Mouse (Mus musculus): ENCODE data around the gene Mosmo. TPM values are rescaled to one million over a fixed set of nuclear protein-coding genes. Genes with fewer than 3 reads are reported as not detected.

The Mosmo gene
- total RNA-seq, 4 experiments from 2014 or later: 24.7 to 37.7 (median 32.3) TPM

DNA sequence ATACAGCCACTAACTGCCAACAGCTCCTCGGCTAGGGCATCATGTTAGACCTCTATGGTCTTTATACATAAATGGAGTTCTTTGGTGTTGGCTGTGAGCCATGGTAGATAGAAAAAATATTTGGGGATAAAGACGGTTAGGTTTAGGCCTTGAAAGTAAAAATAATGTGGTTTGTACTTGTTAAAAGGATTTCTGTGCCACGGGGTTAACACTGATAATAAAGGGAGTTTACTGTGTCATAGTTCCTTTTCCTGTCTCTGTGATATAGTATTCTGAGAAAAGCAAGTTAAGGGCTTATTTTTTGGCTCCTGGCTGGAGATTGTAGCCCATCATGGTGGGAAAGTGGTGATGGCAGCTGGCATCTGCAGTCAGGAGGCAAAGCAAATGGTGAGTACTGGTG is 26.5 kb downstream of the Mosmo start:
- no peak for DNase-seq (ENCODE audit: low spot score)

DNA sequence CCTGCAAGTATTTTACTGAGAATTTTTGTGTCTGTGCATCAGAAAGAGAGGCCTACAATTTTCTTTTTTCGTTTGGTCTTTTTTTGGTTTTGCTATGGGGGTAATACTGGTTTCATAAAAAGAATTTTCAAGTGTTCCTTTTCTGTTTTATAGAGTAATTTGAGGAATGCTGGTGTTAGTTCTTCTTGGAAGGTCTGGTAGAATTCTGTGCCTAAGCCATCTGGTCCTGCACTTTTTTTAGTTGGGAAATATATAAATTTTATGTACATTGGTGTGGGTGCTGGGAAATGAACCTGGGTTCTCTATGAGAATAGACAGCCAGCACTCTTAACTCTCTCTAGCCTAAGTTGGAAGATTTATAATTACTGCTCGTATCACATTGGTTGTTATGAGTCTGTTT is 34.7 kb downstream of the Mosmo start:
- DNase-seq (ENCODE audit: low spot score): no peak

DNA sequence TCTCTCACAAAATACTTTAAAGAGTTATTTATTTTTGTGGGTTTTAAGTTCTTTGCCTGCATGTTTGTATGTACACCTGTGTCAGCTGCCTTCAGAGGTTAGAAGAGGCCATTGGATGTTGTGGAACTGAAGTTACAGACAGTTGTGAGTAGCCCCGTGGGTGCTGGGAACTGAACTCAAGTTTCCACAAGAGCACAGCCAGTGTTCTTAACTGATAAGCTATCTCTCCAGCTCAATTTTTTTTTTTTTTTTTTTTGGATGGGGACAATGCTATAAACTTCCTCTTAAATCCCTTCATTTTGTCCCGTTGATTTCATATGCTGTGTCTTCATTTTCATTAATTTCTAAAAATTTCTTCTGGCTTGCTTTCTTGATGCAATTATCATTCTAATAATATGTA is 35.8 kb downstream of the Mosmo start:
- no peak for DNase-seq (ENCODE audit: low spot score)

DNA sequence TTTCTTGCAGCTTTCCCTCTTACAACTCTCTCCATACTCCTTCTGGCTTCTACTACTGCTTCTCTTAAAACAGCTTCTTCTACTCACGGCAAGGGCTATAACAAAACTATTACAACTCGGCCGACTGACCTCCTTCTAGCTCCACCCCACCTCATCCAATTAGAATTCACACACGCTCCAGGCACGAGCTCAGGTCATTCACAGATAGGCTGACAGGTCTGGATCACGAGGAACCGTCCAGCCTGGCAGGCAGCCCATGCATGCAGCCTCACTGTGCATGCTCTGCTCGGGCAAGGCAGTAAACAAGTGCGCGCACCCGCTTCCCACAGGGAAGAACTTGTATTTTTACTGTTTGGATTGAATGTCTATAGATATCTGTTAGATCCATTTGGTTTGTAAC is 36.5 kb downstream of the Mosmo start:
- DNase-seq (ENCODE audit: low spot score): peak; percentile 42

DNA sequence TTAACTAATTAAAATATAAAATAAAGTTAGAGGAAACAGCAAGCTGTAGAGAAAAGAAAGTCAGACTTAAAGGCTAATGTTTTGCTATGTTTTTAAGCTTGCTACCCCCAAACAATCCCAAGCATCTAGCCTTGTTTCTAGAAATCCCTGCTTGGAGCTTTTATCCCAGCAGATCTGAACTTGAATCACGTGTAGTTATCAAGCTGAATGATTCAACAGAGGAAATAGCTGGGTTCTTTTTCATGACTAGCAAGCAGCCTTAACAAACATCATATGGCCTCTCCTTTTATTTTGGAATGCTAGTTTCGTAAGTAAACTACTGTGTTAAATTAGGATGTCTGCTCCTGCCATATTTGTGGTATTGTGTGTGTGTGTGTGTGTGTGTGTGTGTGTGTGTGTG is 39.8 kb downstream of the Mosmo start:
- no peak for DNase-seq (ENCODE audit: low spot score)

DNA sequence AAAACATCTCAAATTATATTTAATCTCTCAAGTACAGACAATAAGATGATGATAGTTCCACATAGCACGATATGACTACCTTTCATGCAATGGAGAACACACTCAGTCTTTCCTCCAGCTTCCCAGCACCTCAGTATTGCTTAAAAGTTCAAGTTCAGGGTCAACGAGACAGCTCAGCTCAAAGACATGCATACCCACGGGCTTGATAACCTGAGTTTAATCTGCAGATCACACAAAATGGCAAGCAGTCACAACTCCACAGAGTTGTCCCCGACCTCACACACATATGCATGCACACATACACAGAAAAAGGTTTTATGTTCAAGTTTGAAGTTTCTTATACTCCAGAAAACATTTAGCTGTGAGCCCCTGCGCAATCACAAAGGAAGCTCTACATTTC is 43.6 kb downstream of the Mosmo start:
- DNase-seq (ENCODE audit: low spot score): no peak

DNA sequence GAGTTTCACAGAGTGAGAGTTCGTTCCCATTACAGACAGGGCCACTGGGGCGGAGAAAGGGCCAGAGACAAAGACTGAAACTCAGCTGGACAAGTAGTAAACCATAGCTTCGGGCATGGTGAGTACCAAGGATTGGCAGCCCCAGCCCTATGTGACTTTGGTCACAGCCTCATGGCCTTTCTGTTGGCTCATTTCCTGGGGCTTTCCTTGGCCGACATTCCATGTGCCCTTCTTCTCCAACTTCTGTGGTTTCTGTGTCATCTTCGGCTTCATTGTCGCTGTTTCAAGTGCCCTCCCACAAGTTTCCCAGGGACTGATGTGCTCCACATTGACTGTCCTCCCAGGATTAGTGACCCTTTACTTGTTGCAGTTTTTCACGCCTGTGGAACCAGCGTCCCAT is 44.0 kb downstream of the Mosmo start:
- no peak for DNase-seq (ENCODE audit: low spot score)

DNA sequence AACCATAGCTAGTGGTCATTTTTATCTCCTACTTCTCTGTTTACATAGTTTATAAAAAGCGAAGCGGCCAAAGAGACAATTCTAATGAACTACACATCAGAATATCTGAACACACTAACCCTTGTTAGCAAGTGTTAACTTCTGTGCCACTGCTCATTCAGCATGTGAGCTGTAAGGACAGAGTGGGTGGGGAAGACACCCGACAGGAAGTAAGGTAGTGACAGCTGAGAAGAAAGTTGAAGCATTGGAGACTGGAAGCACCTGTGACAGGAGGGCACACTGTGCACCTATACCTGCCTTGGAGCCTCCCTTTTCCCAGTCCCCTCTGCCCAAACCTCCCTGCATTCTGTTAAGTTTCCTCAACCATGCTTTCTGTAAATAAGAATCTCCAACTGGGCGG is 44.6 kb downstream of the Mosmo start:
- DNase-seq (ENCODE audit: low spot score): no peak

DNA sequence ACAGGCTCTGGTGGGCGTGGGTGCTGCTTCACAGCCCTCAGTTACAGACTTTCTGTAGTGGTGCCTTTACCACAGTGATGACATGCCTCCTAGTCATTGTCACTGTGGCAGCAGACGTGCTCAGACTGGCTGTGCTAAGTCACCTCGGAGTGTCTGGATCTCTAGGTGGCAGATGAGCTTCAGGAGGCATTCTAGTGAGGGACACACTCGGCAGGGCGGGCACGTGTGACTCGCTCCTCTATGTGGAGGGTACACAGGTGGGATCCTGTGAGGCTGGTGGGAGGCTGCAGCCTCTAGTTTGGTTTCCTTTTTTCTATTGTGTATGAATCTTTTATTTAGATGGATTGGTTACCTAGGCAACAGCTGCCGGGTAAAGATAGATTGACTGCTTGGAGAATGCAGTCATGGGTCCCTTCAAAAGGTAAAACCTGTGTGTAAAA is 45.4 kb downstream of the Mosmo start:
- DNase-seq (ENCODE audit: low spot score): no peak

DNA sequence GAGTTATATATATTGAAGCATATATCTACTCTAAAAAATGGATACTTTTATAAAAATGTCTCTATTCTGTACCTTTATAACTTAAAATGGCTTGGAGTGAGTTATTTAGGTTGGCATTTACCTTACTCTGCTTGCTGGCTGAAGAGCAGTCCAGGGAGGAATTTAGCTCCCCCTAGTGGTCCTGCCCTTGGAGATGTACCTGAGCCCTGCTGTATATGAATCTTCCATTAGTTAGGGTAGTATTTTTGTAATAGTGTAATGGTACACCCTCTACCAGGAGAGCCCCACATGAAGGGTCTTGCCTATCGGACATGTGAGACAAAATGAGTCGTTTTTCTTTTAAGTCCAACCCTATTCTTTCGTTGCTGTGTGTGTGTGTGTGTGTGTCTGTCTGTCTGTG is 50.2 kb downstream of the Mosmo start:
- DNase-seq (ENCODE audit: low spot score): no peak

DNA sequence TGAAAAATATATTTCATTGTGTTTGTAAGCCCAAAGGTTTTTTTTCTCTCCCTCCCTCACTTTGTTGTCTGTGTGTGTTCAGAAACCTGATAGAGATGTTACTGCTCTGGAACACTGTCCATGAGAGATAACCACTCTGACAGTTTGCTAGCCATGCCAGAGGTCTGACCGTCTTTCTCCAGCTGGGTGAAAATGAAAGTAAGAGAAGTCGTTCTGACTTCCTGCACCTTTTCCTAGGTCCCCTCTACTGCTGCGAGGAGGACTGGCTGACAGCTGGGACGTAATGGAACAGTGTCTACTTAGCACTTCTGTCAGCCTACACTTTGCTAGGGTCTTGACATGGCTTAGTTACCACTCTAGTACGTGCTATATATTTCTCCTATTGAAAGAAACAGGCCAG is 52.2 kb downstream of the Mosmo start:
- DNase-seq (ENCODE audit: low spot score): peak; percentile 42

DNA sequence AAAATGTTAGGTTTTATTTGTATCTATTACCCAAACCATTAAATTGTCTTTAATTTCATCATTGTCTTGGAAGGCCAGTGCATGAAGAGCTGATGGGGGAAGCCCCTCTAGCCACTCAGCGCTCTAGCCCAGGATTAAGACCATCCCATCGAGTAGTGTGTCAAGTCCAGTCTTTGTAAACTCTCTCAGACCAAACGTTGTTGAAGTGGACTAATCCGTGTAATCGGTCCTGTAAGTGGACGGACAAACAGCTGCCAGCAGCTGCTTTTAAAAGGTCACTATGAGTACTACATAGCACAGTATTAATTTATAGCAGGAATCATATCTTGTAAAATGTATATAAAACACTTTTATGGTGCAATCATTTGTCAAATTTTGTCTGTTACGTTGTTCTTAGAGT is 55.5 kb downstream of the Mosmo start:
- DNase-seq (ENCODE audit: low spot score): no peak

DNA sequence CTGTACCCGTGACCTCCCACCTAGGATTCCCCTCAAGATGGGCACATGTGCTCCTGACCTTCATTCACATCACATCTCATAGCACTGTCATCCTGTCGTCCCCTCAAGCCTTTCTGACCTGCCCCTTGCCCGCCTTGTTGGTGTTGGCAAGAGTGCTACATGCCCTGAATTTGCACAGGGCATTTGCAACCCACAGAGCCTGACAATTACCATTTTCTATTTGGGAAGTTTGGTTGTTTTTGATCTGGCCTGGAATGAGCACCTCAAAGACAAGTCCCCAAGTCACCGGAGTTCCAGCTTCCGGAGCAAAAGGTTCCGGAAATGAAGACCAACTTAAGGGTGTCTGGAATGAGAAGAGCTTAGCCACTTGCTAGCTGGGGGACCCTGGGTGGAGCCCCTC is 61.6 kb downstream of the Mosmo start, which contains the start of gene Vwa3a:
Gene Vwa3a, plus strand, starts transcription at position 301 of the 400 bp plus-strand sequence.
- no peak for DNase-seq (ENCODE audit: low spot score)

DNA sequence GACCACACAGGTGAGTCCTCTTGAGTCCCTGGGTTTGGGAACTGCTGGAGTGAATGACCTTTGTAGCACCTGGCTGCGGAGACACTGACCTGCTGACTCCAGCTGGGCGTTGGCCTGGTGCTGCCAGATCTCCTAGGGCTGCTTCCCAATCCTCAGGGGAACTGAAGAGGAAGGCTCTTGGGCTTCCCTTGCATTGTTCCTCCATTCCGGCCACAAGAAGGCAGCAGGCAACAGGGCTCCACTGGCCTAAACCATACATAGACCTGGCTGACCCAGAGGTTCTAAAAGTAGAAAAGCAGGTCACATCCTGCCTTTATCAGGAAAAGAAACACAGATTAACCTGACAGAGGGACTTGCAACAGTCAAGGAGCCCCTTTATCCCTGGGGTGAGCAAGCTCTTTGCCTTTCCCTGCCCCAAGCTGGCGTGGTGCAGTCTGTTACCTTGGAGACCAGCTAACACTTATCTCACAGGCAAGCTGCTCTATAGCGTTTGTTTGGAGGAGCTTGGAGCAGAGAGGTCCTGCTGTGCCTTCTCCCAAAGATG is 62.2 kb downstream of the Mosmo start:
- peak; percentile 74 for DNase-seq (ENCODE audit: low spot score)

DNA sequence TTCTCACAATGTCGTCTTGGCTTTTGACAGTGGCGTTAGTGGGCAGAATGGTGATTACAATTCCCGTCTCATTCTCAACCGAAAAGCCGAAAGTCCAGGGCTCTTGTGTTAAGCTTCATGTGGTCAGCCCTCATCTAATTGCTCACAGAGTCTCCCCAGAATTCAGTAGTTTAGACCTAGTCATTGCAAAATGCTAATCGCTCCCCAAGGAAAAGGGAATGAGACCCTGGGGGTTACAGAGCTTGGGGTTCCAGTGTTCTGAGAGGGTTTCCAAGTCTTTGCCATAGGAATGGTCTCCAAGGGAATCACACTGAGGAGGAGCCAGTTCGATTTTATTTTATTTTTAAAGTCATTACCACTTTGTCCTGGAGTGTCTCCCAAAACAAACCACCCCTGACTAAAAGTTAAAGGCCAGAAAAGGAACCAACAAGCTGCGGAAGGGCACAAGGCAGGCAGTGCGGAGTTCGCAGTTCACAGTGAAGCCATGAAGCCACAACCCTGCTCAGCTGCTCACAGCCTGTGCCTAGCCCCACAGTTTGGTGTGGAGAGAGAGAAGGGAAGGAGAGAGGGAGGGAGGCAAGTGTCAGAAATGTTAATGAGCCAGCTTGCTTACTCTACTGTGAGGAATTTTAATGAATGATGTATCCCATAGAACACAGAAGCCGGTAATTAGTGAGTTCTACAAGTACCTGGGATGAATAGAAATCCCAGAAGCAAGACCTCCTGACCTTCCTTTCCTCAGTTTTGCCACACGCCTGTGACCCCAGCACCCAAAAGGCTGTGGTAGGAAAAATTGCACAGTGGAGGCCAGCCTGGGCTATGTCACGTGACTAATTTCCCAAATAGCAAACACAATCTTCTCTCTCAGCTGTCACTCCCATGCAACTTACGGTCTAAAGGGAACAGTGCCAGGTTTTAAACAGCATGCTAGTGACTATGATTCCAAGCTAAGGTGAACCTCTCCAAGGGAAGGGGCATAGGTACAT is 66.2 kb downstream of the Mosmo start:
- no peak for DNase-seq (ENCODE audit: low spot score)

DNA sequence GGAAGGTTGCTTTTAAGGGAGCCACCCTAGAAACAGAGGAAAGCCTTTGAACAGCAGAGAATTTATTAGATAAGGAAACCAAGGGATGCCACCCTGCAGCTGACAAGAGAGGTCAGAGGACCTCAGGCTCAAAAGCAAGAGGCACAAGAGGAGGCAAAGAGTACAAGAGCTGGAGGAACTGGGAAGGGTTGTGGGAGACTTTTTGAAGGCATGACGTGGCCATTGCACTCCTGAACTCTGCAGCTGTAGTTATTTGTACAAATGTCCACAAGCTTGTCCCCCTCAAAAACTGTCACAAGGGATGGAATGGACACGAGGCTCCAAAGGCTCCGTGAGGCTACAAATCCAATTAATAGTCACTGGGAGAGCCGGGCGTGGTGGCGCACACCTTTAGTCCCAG is 67.2 kb downstream of the Mosmo start:
- DNase-seq (ENCODE audit: low spot score): no peak

DNA sequence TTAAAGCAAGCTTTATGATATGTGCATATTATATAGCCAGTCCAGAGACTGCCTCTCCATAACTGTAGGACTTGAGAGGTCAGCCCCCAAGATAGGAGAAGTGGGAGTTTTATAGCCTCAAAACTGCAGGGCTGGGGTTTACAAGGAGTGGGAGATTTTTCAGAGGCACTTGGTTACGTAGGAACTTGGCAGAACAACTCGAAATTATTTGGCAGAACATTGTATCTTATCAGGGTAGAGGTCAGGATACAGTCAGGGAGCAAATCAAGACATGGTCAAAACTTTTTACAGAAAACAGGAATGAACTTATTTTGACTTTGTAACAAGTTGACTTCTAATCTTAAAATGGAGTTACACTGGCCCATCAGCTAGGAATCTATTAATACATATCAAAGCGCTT is 68.6 kb downstream of the Mosmo start:
- peak; percentile 89 for DNase-seq (ENCODE audit: low spot score)

DNA sequence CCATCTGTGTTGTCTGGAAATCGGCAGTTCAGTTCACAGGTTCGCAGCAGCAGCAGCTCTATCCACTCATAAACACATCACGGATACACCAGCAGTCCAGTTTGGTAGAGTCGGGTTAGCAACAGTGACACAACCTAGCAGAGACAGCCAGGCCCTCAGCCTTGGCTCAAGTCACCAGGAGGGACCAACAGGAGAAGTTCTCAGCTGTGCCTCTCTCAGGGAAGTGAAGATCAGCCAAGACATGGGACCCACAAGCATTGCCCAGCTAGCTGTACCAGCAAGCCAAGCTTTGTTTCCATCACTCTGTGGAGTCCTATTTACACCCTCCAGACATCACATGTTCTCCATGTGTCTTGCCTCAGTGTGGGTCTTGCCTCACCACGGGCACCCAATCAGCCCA is 69.4 kb downstream of the Mosmo start:
- no peak for DNase-seq (ENCODE audit: low spot score)

DNA sequence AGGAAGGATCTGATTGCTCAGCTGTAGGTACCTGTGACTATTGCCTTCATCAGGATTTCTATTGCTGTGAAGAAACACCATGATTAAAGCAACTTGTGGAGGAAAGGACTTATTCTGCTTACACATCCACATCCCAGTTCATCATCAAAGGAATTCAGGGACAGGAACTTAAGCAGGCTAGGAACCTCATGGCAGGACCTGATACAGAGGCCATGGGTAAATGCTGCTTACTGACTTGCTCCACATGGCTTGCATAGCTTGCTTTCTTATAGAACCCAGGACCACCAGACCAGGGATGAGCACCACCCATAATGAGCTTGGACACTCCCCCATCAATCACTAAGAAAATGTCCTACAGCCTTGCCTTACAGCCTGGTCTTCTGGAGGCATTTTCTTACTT is 71.1 kb downstream of the Mosmo start:
- DNase-seq (ENCODE audit: low spot score): no peak

DNA sequence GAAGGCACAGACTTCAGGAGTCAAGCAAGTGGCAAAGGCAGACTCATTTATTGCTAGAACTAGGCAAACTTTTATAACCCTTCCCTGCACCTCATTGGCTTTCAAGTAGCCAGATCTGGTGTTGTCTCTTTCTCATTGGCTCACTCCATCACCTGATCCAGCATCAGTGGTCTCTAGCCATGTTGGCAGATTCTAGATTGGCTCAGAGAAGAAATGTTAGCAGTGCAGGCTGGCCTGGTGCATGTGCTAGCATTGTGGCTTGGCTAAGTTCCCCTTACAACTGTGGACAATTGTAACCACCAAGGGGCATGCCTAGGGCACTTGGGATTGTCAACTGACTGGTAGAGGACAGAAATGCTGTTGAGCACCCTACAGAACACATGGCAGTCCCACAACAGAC is 73.9 kb downstream of the Mosmo start:
- DNase-seq (ENCODE audit: low spot score): no peak

DNA sequence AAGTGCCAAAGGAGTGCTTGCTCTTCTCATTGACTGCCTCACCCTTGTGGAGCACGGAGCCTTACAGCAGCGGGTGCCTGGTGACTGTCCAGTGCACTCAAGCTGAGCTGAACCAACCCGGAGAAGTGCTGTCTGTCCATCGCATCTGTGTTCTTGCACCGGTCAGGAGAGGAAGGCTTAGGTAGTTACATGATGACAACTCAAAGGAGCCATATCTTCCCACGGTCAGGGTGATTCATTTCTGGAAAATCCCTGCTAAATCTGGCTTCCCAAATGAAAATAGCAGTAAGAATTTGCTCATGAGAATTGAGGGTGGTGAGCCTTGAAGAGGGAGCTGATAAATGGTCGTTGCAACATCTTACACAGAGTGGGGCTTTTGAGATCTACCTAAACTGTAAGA is 74.5 kb downstream of the Mosmo start:
- no peak for DNase-seq (ENCODE audit: low spot score)

DNA sequence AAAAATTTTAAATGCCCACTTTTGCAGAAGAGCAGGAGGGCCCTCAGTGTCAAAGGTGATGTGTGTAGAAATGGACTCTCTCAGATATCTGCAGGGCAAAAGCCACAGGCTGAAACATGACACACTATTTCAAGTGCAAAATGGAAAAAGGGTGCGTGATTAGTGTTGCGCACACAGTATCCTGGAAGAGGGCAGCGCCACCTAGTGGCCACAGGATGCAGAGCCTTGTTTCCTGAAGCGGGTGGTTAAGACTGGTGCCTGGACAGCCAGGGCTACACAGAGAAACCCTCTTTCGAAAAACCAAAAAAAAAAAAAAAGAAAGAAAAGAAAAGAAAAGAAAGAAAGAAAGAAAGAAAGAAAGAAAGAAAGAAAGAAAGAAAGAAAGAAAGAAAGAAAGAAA is 77.3 kb downstream of the Mosmo start:
- DNase-seq (ENCODE audit: low spot score): peak; percentile 78

DNA sequence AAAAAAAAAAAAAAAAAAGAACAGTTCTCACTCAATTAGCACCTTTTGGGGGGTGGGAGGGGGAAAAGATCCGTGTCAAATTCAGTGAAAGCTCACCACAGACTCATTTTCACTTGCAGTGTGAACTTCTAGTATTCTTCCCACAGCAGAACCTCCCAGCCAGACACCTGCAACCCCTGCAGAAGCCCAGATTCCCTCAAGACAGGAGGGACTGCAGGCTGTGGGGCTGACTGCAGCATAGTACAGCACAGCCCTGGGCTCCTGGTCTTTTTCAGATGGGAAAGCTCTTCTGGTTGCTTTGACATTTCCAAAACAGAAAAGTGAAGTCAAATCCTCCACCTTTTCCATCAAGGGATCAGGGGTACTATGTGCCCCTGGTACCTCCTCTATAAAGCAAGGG is 90.0 kb downstream of the Mosmo start:
- DNase-seq (ENCODE audit: low spot score): no peak
